In the genomic region with DNA sequence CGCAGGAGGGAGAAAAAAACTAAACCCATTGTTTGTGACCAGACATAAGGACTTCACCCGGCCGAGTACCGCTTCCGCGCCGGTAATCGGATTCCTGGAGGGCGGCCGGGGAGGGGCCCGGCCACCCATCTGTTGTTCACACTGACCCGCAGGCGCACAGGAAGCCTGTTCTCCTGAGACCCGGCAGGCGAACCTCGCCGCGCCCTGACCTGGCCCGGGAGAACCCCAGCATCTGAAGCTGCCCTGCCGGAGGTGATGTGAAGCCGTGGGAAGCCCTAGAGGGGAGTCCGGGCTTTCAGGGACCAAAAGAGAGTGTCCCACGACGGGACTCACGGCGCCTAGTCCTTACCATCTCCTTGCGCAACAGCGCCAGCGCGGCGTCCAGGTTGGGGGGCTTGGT, we compare ENCODE assay signal across 2 mouse cellular contexts.
TF ChIP-seq lines count a peak whose summit lies in the region.

No protein-coding gene starts in this region.

TF ChIP-seq in CH12.LX, 34 proteins besides CTCF, POLR2A, EP300 and RAD21:
- no peak for TF ChIP-seq ETS1 (conservative IDR thresholded peaks at IDR 0.05; ENCODE audit: low read depth, low read length)
- peak; percentile 30; the same call in 1 of the 2 replicates for TF ChIP-seq UBTF (IDR thresholded peaks at IDR 0.05; ENCODE audit: low read depth, low read length)
- peak; percentile 51; the same call in 1 of the 2 replicates for TF ChIP-seq NRF1 (IDR thresholded peaks at IDR 0.05; ENCODE audit: low read depth, low read length)

TF ChIP-seq in MEL, 35 proteins besides CTCF, POLR2A, EP300 and RAD21:
- no peak for TF ChIP-seq ELF1 (IDR thresholded peaks at IDR 0.05; ENCODE audit: low read depth, low read length)
- TF ChIP-seq HCFC1 (IDR thresholded peaks at IDR 0.05; ENCODE audit: low read depth, low read length): no peak
- TF ChIP-seq POLR2AphosphoS2 (IDR thresholded peaks at IDR 0.05; ENCODE audit: low read length): no peak
- no peak for TF ChIP-seq ETS1 (IDR thresholded peaks at IDR 0.05; ENCODE audit: low read depth, low read length)
- no peak for TF ChIP-seq CHD2 (IDR thresholded peaks at IDR 0.05; ENCODE audit: low read length)
- no peak for TF ChIP-seq KAT2A (conservative IDR thresholded peaks at IDR 0.05; ENCODE audit: low read depth, low read length)
- TF ChIP-seq ZMIZ1 (IDR thresholded peaks at IDR 0.05; ENCODE audit: low read depth, low read length): no peak
- TF ChIP-seq MAFK (IDR thresholded peaks at IDR 0.05; ENCODE audit: borderline replicate concordance, low read depth, low read length): no peak
- no peak for TF ChIP-seq CHD1 (IDR thresholded peaks at IDR 0.05; ENCODE audit: low read depth, low read length)
- no peak for TF ChIP-seq MYB (IDR thresholded peaks at IDR 0.05; ENCODE audit: low read depth, low read length)
- no peak for TF ChIP-seq MAX (IDR thresholded peaks at IDR 0.05; ENCODE audit: low read length)
- no peak for TF ChIP-seq MEF2A (IDR thresholded peaks at IDR 0.05; ENCODE audit: extremely low read depth, insufficient replicate concordance, low read depth, low read length, poor library complexity, severe bottlenecking)
- no peak for TF ChIP-seq POLR2AphosphoS5 (IDR thresholded peaks at IDR 0.05; ENCODE audit: borderline replicate concordance, low read depth, low read length)
- no peak for TF ChIP-seq USF2 (IDR thresholded peaks at IDR 0.05; ENCODE audit: borderline replicate concordance in 1 of 2, insufficient read depth in 1 of 2, low read depth in 1 of 2, low read length in 2 of 2)
- no peak for TF ChIP-seq GATA1 (IDR thresholded peaks at IDR 0.05; ENCODE audit: low read depth, low read length)
- no peak for TF ChIP-seq NELFE (IDR thresholded peaks at IDR 0.05; ENCODE audit: low read depth, low read length)
TF ChIP-seq in MEL: peak in this region for 0.
